Mouse (Mus musculus) urinary bladder, adult 18-20 months (tissue): Measurements from ENCODE around the gene Fuca1.

Source experiments
- DNase-seq, 2 experiments: peaks; one replicate each; pipeline ENCODE4 v3.0.0; 2022; ENCODE audit warnings: low spot score in 2 of 2, mixed read lengths in 2 of 2

Fuca1 gene

DNA sequence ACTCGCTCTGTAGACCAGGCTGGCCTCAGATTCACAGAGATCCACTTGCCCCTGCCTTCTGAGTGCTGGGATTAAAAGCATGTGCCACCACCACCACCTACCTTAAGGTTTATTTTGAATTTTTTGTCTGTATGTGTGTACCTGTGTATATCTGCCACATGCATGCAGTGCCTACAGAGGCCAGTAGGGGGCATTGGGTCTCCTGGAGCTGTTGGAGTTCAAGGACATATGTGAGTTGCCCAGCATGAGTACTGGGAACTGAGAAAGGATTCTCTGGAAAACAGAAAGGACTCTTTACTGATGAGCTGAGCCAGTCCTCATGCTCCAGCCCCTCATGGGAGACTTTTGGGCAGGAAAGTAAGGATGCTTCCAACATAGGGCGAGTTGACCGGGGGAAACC is 31.0 kb downstream of the Fuca1 start:
- no peak for DNase-seq

DNA sequence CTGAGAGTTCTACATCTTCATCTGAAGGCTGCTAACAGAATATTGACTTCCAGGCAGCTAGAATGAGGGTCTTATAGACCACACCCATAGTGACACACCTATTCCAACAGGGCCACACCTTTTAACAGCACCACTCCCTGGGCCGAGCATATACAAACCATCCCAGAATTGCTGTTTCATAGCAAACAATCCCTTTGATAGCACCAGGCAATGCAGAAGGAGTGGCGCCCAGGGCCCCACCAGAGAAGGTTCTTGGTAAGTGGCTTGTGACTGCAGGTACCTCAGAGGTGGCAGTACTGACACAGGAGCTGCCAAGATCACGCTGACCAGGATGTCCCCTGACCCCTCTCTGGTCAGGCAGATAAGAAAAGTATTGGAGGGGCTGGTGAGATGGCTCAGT is 32.6 kb downstream of the Fuca1 start:
- DNase-seq: no peak

DNA sequence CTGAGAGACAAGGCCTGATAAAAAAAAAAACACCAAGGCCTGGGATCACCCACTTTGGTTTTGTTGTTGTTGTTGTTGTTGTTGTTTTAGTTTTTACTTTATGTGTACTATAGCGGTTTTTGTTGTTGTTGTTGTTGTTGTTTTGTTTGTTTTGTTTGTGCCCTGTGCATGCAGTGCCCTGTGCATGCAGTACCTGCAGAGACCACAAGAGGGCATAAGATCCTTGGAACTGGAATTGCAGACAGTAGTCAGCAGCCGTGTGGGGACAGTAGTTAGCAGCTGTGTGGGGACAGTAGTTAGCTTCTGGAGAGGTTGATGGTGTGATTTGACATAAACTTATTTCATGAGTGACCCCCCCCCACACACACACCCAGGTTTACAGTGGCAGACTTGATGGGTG is 33.7 kb downstream of the Fuca1 start:
- DNase-seq: peak in 1 of 2 experiments; percentile 77

DNA sequence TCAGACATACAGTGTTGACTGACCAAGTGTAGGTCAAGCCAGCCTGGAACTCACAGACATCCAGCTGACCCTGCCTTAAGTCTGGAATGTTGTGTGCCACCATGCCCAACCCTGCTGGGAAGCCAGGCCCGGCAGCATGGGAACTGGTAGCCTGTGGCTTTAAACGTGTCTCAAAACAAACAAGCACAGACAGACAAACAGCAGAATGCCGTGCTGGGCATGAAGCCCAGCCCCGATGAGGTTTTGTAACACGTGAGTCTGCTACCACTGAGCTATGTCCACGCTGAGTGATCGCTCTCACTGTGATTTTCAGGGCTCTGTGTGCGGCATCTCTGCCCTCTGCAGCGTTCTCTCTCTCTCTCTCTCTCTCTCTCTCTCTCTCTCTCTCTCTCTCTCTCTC is 35.4 kb downstream of the Fuca1 start:
- no peak for DNase-seq

DNA sequence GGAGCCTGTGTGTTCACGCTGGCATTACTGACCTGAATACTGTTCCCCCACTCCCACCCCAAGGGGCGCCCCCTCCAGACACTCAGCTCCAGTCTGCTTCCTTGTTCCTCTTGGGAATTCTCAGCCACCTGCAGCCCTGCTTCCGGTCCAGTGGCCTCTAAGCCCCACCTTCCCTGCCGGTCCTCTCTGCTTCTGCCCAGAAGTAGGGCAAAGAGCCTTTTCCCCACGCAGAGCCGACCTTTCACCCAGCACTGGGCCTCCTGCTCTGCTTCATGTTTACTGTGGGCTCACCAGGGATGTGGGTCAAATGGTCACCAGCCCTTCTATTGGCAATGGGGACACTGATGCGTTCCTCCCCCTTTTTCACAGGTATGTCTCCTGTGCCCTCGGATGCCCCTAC is 37.8 kb downstream of the Fuca1 start:
- peak; percentile 71 to 77 for DNase-seq

DNA sequence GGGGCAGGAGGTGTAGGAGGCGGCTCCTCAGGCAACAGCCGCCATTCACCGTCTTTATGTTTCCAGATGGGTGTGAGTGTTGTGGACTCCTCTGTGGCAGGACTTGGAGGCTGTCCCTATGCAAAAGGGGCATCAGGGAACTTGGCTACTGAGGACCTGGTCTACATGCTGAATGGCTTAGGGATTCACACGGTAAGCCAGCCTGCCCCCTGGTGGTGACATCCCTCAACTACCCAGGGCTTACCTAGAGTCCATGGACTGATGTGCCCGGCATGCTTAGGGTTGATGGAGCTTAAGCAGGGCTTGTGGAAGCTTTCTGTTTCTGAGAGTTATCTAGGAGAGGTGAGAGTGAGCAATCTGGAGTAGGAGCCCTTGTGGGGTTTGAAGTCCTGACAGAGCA is 40.2 kb downstream of the Fuca1 start:
- DNase-seq: peak; percentile 65

DNA sequence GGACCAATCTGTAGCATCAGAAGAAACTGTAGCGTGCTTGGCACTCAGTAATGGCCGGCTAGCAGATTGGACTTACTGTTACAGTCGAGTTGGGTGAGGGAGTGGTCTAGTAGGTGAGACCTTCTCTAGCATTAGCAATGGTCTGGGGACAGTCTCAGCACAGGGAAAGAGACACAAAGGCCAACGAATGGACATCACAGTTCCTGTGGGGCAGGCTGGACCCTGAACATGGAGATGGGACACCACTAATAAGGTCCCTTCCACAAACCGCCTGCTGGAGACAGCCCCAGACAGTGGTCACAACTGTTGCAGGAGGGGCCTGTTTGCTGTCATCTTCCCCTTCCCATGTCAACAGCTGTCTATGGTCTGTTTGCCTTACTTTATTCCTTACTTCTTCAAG is 41.2 kb downstream of the Fuca1 start:
- no peak for DNase-seq

DNA sequence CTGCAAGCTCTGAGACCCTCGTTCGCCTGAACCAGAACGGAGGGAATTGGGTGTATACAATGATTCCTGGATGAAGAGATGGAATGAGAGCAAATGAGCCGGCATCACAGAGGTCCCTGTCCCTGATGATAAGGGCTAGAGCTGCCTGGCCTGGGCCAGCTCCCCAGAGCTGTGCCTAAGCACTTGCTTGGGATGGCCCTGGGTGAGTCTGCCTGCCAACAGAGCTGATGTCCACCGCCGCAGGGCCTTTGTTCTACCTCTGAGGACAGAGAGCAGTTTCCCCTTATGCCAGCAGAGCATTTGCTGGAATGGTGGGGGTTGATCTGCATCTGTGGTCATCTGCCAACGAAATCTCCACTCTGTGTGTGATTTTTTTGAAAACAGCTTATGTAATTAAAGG is 41.7 kb downstream of the Fuca1 start:
- DNase-seq: no peak

DNA sequence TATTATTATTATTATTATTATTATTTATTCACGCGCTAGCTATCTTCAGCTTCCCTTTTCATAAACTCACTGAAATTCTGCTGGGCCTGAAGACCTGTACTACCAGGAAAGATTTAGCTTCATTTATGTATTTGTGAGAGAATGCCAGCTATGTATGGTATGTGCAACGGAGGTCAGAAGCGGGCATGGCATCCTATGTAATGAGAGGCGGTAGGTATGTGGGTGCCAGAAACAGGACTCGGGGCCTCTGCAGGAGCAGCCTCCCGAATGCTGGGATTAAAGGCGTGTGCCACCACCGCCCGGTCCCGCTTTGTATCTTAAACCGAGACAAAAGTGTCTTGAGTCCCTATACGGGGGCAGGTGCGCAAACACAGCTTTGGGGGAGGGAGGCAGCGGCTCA is 42.4 kb downstream of the Fuca1 start:
- no peak for DNase-seq

DNA sequence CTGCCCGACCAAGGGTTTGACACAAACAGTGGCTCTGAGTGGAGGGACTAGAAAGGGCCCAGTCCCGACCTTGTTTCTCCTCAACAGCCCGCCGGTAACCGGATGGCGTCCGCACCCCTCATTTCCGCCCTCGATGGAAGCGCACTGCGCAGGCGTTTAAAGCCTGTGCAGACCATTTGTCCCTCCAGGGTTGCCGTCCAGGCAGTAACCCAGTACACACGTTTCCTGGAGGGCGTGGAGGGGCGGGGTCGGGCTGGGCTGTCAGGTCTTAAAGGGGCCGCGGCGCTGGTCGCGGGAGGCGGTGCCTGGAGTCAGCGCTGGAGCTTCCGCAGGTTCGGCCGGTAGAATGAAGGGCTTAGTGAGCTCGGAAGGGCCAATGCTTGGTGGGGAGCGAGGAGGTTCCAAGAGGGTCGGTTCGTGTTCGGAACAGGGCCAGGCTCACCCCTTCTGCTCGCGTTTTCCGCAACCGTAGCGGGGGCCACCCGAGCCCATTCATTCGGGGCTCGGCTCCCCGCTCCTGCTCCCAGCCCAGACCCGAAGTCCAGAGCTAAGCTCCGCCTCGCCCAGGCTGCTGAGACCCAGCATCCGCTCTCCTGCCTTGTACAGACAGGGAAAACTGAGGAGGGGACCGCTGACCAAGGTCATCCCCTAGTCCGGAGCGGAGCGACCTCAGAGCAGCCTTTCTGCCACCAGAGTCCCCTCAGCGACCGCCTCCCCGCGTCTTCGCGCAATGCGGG is 43.1 kb downstream of the Fuca1 start, which contains the start of gene Gale:
TSS of gene Gale (plus strand) at position 271 of the 737 bp plus-strand sequence.
- DNase-seq: peak; percentile 89 to 92

DNA sequence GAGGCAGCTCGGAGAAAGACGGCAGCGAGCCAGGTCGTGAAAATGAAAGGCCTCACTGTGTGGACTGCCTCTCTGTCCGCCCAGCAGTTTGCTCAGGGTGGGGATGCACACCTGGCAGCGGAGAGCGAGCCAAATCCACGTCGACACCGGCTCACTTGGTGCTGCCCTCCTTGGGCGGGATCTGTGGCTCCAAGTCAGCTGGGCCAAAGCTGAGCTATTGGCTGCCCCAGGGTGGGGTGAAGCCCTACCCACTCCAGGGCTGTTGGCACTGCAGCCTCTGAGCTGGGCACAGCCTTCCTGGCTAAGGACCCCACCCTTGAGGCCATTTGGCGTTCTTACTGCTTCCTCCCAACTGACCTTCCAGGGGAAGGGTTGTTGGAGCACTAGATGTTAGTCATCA is 43.9 kb downstream of the Fuca1 start:
- peak; percentile 63 to 70 for DNase-seq

DNA sequence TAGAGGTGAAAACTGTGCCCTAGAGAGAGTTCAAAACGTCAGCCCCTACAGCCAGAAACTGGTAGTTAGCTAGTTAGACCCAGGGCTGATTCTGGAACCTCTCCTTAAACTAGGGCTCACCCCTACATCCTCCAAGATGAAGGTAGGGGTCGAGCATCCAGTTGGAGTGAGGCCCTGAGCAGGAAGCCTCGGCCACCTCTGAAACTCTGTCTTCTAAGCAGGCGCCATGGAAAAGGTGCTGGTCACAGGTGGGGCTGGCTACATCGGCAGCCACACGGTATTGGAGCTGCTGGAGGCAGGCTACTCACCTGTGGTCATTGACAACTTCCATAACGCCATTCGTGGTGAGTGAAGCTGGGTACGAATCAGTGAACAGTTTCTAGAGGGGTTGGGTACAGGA is 44.6 kb downstream of the Fuca1 start:
- DNase-seq: no peak

DNA sequence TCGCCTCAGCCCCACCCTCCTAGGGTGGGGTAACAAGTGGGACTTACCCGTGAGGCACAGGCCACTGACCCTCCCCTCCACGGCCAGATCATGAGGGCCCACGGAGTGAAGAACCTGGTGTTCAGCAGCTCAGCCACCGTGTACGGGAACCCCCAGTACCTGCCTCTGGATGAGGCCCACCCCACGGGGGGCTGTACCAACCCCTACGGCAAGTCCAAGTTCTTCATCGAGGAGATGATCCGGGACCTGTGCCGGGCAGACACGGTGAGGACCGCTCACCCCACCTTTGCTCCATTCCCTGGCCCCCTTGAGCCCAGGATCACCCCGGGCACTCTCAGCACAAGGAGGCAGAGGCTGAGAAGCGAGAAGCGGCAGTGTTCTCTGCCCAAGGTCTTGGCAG is 45.7 kb downstream of the Fuca1 start:
- DNase-seq: no peak

DNA sequence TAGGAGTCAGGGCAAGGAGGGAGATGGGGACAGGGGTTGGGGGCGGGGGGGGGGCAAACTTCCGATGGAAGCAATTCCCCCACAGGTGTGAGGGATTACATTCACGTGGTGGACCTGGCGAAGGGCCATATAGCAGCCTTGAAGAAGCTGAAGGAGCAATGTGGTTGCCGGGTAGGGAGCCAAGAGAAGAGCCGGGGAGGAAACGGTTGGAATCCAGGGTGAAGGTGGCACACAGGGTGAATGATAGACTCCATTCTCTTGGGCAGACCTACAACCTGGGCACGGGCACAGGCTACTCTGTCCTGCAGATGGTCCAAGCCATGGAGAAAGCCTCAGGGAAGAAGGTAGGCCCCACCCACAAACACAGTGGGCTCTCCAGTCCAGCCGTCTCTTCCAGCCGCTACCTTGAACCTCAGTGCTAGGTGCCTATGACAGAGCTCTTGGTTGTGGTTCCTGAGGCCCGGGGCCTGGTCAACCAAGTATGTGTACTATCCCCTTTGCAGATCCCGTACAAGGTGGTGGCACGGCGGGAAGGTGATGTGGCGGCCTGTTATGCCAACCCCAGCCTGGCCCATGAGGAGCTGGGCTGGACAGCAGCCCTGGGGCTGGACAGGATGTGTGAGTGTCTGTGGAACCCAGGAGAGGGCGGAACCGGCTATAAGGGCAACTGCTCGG is 46.7 kb downstream of the Fuca1 start:
- DNase-seq: no peak

DNA sequence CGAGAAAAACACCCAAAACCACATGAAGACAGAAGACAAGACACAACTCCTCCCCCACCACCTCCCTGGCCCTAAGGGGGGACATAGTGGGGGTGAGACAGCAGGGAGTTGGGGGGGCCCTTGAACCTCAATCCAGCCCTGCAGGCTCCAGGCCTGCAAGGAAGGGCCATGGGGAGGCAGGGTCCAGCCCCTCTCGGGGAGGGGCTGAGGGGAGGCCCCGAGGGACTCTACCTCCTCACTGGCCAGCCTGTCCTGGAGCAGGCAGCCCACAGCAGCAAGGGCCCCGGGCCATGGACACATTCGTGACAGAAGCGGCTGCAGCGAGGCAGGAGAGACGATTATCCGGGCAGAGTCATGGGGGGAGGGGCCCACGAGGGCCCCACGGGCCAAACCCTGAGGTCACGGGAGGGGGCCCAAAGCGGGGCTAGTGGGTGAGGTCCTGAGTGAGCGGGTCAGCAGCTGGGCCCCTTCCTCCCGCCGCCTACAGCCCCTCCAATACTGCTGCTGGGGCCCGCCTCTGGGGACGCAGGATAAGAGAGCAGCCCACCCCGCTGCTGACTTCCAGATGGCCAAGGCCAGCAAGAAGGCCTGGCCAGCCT is 47.8 kb downstream of the Fuca1 start:
- DNase-seq: no peak

DNA sequence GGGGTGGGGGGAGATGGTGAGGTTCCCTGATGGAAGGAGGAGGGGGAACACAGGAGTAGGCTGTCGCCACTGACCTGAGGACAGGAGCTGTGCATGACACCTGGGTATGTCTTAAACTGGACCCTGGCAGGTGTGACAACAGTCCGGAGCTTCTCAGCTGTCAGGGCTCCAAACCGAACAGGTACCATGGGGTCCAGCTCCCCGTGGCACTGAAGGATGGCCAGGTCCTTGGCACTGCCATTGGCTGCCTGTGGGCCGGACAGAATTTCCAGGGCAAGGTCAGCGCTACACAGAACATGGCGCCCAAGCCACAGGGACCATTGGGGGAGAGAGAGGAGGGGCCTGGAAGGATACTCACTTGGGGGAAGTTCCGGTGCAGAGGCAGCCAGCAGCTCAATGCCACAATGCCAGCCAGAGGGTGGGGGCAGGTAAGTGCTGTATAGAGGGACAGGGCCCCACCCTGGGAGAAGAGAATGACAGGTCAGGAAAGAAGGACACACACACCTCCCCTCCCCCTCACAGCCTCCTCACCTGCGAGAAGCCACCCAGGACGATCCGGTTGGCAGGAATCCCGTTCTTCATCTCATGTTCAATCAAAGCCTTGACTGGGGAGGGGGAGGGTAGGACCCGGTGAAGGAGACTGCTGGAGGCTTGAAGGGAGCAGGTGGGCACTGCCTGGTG is 48.7 kb downstream of the Fuca1 start:
- no peak for DNase-seq

DNA sequence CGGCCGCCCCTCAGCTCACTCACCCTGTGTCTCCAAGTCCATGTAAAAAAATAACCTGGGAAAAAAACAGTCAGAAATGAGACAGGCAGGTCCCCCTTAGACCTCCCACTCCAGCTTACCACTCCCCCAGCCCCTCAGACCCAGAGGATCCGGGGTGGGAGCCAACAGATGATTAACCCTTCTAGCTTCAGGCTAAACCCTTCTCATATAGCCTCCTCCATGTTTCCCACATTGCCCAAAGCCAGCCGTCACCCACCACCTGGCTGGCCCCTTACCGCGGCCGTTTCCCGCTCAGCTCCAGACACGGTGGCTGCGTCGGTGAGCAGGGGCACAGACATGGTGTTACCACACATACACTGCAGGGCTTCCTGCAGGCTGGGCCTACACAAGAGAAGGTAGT is 50.0 kb downstream of the Fuca1 start:
- DNase-seq: no peak

DNA sequence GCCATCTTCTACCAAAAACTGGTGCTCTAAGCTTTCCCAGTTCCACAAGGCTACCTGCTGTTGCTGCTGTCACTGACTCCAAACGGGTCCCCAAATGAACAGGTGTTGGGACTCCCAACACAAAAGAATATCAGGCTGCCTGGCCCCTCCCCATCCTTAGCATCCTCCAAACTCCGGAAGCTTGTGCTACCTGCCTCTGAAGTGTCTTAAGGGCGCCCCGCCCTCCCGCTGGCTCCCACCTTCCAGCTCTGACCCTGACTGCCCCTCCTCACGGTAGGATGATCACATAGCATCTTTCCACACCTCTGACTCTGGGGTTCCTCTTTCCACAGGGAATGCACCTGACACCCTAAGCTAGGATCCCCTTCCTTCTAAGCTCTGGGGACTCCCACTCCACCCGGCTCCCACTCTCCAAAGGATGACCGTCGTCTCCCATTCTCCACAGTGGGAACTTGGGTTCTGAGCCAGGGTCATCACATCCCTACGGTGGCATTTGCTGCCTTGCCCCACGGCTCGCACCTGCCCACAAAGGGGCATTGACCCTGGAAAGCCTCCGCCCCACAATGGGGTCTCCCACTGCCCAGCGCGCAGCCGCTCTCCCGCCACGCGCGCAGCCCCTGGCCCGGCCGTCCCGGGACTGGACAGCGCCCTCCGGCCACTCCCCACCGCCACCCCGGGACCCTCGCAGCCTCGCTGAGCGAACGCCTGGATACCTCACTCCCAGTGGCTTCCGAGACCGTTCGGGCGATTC is 51.4 kb downstream of the Fuca1 start:
- DNase-seq: no peak

DNA sequence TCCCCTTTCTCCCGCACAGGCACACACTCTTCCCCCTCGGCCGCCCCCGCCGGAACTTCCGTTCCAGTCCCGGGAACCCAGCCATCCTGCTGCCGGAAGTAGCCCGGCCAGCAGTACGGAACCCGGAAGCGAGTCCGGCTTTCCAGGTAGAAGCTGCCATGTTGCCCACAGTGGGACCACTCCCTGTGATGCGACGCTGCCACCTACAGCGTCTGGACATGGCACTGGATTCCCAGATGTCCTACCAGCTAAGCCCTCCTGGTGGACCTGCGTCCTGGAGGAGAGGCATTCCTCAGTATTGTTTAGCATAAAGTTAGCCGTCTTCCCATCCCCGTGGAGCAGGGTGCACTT is 52.0 kb downstream of the Fuca1 start, which contains the start of gene Lypla2:
TSS of gene Lypla2 (minus strand) at position 71 of the 351 bp plus-strand sequence.
- DNase-seq: peak; percentile 72 to 87

DNA sequence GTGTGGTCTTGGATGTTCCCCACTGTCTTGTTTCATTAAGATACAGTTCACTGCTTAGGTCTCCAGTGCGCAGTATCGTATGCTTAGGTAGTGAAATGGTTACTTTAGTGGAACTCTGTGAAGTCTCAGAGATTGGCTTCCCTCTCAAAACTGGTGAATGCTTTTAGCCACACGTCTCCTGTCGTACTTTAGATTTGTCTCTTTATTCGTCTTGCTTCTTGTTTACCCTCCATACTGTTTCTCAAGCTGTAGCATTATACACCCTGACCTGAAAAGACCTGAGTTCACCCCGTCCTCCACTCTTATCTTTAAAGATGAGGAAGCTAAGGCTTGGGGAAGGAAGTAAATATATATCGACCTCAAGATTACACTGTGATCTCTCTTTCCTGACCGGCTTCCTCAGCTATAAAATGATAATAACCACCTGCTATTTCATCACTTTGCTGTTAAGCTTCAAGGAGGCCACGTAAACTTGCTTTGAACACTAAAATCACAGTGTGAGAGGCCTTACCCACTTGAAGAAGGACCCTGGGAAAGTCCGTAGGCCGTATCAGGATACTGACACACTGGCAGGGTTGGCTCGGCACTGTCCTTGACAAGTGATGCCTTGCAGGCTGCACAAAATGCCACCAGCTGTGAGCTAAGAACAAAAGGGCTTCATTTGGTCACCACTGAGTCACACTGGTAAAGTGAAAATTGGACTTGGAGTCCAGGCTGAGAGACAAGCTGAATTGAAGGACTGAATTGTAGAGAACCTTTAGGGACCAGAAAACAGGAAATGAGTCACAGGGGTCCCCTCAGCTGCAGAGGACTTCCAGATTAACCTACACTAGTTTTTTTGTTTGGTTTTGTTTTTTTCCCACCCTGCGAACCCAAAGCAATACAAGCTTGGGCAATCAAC is 52.6 kb downstream of the Fuca1 start:
- no peak for DNase-seq

DNA sequence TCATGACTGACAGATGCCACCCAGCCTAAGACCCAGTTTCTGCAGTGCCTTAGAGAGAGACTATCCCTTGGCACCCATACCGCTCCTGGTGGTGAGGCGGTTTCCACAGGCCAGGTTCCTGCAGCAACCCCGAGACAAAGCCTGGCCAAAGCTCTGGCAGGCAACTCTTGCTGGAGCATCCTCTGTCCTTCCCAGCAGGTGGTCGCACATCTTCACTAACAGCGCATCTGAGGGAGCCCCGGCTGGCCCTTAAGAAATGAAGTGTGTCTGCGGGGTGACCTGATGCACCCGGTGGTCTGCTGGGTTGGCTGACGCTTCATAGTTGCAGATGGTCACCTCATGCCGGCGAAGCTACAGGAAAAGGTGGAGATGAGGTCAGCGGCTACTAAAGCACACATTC is 55.6 kb downstream of the Fuca1 start:
- DNase-seq: no peak
